ENCODE assay signal across 15 mouse cellular contexts in genomic region chr15:88472351-88473100, GRCm38 (mm10).
"Had no signal": no experiment of that assay in that cellular context is flagged by ENCODE, and none has a peak within 500 bp of the region (broad histone marks: within the 10 kb centered on the region; RNA-seq: fewer than 3 reads in every experiment).

No protein-coding gene starts in this region.

- H3K4me3 ChIP-seq: neural tube, embryonic 15.5 days; stomach, embryonic 15.5 days had no signal

- H3K4me2 ChIP-seq: neural tube, embryonic 15.5 days; stomach, embryonic 15.5 days had no signal

- H3K27me3 ChIP-seq: neural tube, embryonic 15.5 days; stomach, embryonic 15.5 days had no signal

- H3K9me3 ChIP-seq: neural tube, embryonic 15.5 days; stomach, embryonic 15.5 days had no signal

- H3K36me3 ChIP-seq: neural tube, embryonic 15.5 days; stomach, embryonic 15.5 days had no signal

- H3K27ac ChIP-seq: neural tube, embryonic 15.5 days; stomach, embryonic 15.5 days; stomach, postnatal 0 days had no signal

- H3K9ac ChIP-seq: neural tube, embryonic 15.5 days; stomach, embryonic 15.5 days had no signal

- DNase-seq: retina, postnatal 1 day; right cerebral cortex, adult 18-20 months; right cerebral cortex, postnatal 14 days; right cerebral cortex, postnatal 25 days; right cerebral cortex, postnatal 4 days; spleen, adult 18-20 months; thymus, adult 18-20 months; thymus, adult 2 months; thymus, postnatal 14 days; thymus, postnatal 25 days; thymus, postnatal 36 days; thymus, postnatal 4 days had no signal

- H3K4me1 ChIP-seq: stomach, embryonic 15.5 days had no signal
